Mouse (Mus musculus) liver, embryonic 12.5 days (tissue): ENCODE results near the gene Tmem53. TPM values are rescaled to one million over a fixed set of nuclear protein-coding genes. Genes with fewer than 3 reads are reported as not detected.

Experiments used
- ATAC-seq: fragments of 200-750 bp; cut with Nextera tagmentation; 2 replicates; pipeline ENCODE4 v1.8.0; 2017; ENCODE audit warnings: moderate number of reproducible peaks, mild to moderate bottlenecking, moderate library complexity
- H3K27ac ChIP-seq: fragments of 300-500 bp; sonication (generic); 2 replicates; pipeline ENCODE4 v1.5.1; 2016; ENCODE audit warnings: mild to moderate bottlenecking
- H3K27me3 ChIP-seq: fragments of 300-500 bp; sonication (generic); replicated peaks from 2 replicates; pipeline ENCODE4 v1.6.1; 2016; ENCODE audit warnings: mild to moderate bottlenecking, moderate library complexity
- H3K36me3 ChIP-seq: fragments of 300-500 bp; sonication (generic); 2 replicates; pipeline ENCODE4 v1.6.1; 2016; ENCODE audit warnings: mild to moderate bottlenecking, moderate library complexity
- H3K4me1 ChIP-seq: fragments of 300-500 bp; sonication (generic); 2 replicates; pipeline ENCODE4 v1.6.1; 2016
- H3K4me2 ChIP-seq: fragments of 300-500 bp; sonication (generic); 2 replicates; pipeline ENCODE4 v1.6.1; 2016; ENCODE audit warnings: mild to moderate bottlenecking, moderate library complexity
- H3K4me3 ChIP-seq: fragments of 300-500 bp; sonication (generic); 2 replicates; pipeline ENCODE4 v1.5.1; 2016; ENCODE audit warnings: mild to moderate bottlenecking, moderate library complexity
- H3K9ac ChIP-seq: fragments of 300-500 bp; sonication (generic); 2 replicates; pipeline ENCODE4 v1.6.1; 2016; ENCODE audit warnings: mild to moderate bottlenecking, moderate library complexity
- H3K9me3 ChIP-seq: fragments of 300-500 bp; sonication (generic); replicated peaks from 2 replicates; pipeline ENCODE4 v1.6.1; 2016; ENCODE audit warnings: mild to moderate bottlenecking, moderate library complexity
- WGBS: fragments of 180-500 bp; shearing (Covaris S2); methylation state at CpG from one replicate; pipeline ENCODE4 v1.1.7; 2016; ENCODE audit not compliant: insufficient replicate concordance; 5-methylcytosine and 5-hydroxymethylcytosine counted together
- polyA plus RNA-seq: library from polyadenylated mRNA; unstranded; fragments of >200 nt; fragmentation: Nextera tagmentation; extraction: Ambion mirVana; gene quantifications from 2 replicates; pipeline ENCODE4 v1.2.1, GENCODE M21; 2016

The Tmem53 gene
- polyA plus RNA-seq, 1 experiment from 2014 or later: 2.3 TPM

GRCm38 (mm10) chr4:117307270-117307669 is 55.5 kb downstream of the Tmem53 start:
- Histone ChIP-seq H3K36me3 (no peaks in the 10 kb centered on the region), H3K27me3 (peaks cover 65% of the 10 kb centered on the region), H3K27ac (no peak overlapping the region), H3K4me1 (peaks cover 35% of the 10 kb centered on the region), H3K4me3 (no peak overlapping the region), H3K9ac (no peak overlapping the region), H3K9me3 (no peaks in the 10 kb centered on the region), H3K4me2 (no peak overlapping the region)
- 61% methylated on average over 6 of the region's 6 CpGs for WGBS
- no peak for ATAC-seq

- Histone ChIP-seq H3K9me3 (no peaks in the 10 kb centered on the region), H3K27me3 (peaks cover 55% of the 10 kb centered on the region), H3K4me1 (peaks cover 40% of the 10 kb centered on the region), H3K27ac (no peak overlapping the region), H3K36me3 (no peaks in the 10 kb centered on the region), H3K4me3 (no peak overlapping the region), H3K9ac (no peak overlapping the region), H3K4me2 (no peak overlapping the region)
- WGBS: 89% methylated on average over 1 of the region's 1 CpGs
- ATAC-seq: no peak
Measured at GRCm38 (mm10) chr4:117309427-117309826, 57.7 kb downstream of the Tmem53 start.

GRCm38 (mm10) chr4:117311891-117312290 is 60.1 kb downstream of the Tmem53 start:
- Histone ChIP-seq H3K27ac (peak overlapping the region; percentile 97), H3K27me3 (peaks cover 55% of the 10 kb centered on the region), H3K4me2 (peak overlapping the region; percentile 86), H3K9ac (peak overlapping the region; percentile 71), H3K9me3 (no peaks in the 10 kb centered on the region), H3K4me3 (peak overlapping the region; percentile 55), H3K36me3 (no peaks in the 10 kb centered on the region), H3K4me1 (peaks cover 44% of the 10 kb centered on the region)
- ATAC-seq: no peak; the same call in none of the 2 replicates
- WGBS: 51% methylated on average over 5 of the region's 5 CpGs

GRCm38 (mm10) chr4:117312416-117313084 is 60.8 kb downstream of the Tmem53 start:
- 8% methylated on average over 26 of the region's 26 CpGs for WGBS
- H3K27ac ChIP-seq: peak overlapping the region; percentile 97

GRCm38 (mm10) chr4:117313085-117313424 is 61.3 kb downstream of the Tmem53 start:
- 4% methylated on average over 4 of the region's 4 CpGs for WGBS

More at GRCm38 (mm10) chr4:117312416-117313084, 60.8 kb downstream of the Tmem53 start:
- no peaks in the 10 kb centered on the region for H3K9me3 ChIP-seq
- peaks cover 55% of the 10 kb centered on the region for H3K27me3 ChIP-seq
- peaks cover 48% of the 10 kb centered on the region for H3K4me1 ChIP-seq
- no peaks in the 10 kb centered on the region for H3K36me3 ChIP-seq
- H3K4me2 ChIP-seq: peak overlapping the region; percentile 86
- peak overlapping the region; percentile 55 for H3K4me3 ChIP-seq
- H3K9ac ChIP-seq: peak overlapping the region; percentile 71
- peak; percentile 96 for ATAC-seq

GRCm38 (mm10) chr4:117314849-117315500 is 63.2 kb downstream of the Tmem53 start:
- no peaks in the 10 kb centered on the region for H3K9me3 ChIP-seq
- H3K4me3 ChIP-seq: no peak overlapping the region
- ATAC-seq: no peak
- H3K4me2 ChIP-seq: no peak overlapping the region
- H3K4me1 ChIP-seq: peaks cover 50% of the 10 kb centered on the region
- no peaks in the 10 kb centered on the region for H3K36me3 ChIP-seq
- H3K9ac ChIP-seq: no peak overlapping the region
- H3K27me3 ChIP-seq: peaks cover 69% of the 10 kb centered on the region
- 78% methylated on average over 16 of the region's 16 CpGs for WGBS
- H3K27ac ChIP-seq: no peak overlapping the region

More at GRCm38 (mm10) chr4:117313085-117313424, 61.3 kb downstream of the Tmem53 start:
- Histone ChIP-seq H3K4me2 (peak overlapping the region; percentile 86), H3K4me1 (peaks cover 50% of the 10 kb centered on the region), H3K27me3 (peaks cover 56% of the 10 kb centered on the region), H3K36me3 (no peaks in the 10 kb centered on the region), H3K4me3 (peak overlapping the region; percentile 55), H3K9ac (peak overlapping the region; percentile 71), H3K9me3 (no peaks in the 10 kb centered on the region), H3K27ac (peak overlapping the region; percentile 97)
- peak; percentile 42 for ATAC-seq

GRCm38 (mm10) chr4:117316800-117317199 is 65.0 kb downstream of the Tmem53 start:
- peaks cover 84% of the 10 kb centered on the region for H3K27me3 ChIP-seq
- no peak overlapping the region for H3K4me3 ChIP-seq
- H3K9ac ChIP-seq: no peak overlapping the region
- no peak overlapping the region for H3K27ac ChIP-seq
- H3K9me3 ChIP-seq: no peaks in the 10 kb centered on the region
- H3K4me1 ChIP-seq: peaks cover 48% of the 10 kb centered on the region
- WGBS: 49% methylated on average over 6 of the region's 6 CpGs
- ATAC-seq: no peak
- H3K4me2 ChIP-seq: no peak overlapping the region
- H3K36me3 ChIP-seq: no peaks in the 10 kb centered on the region

GRCm38 (mm10) chr4:117317701-117318190 is 66.0 kb downstream of the Tmem53 start:
- Histone ChIP-seq H3K9me3 (no peaks in the 10 kb centered on the region), H3K9ac (no peak overlapping the region), H3K27ac (no peak overlapping the region), H3K36me3 (no peaks in the 10 kb centered on the region), H3K4me3 (no peak overlapping the region), H3K4me1 (peaks cover 39% of the 10 kb centered on the region), H3K27me3 (peaks cover 93% of the 10 kb centered on the region), H3K4me2 (no peak overlapping the region)
- ATAC-seq: no peak
- 25% methylated on average over 18 of the region's 18 CpGs for WGBS

Other genes starting within 250 kb of the Tmem53 start
- 55.2 and 55.3 TPM in 2 replicates for gene Eif2b3, start 232.5 kb upstream of the Tmem53 start, polyA plus RNA-seq
- gene Ptch2, start 155.9 kb upstream of the Tmem53 start, polyA plus RNA-seq: 1.3 and 1.4 TPM in 2 replicates
- gene Btbd19, start 126.2 kb upstream of the Tmem53 start, polyA plus RNA-seq: 6.4 and 7.1 TPM in 2 replicates
- gene Tctex1d4, start 125.2 kb upstream of the Tmem53 start, polyA plus RNA-seq: not detected in 2 replicates
- gene Plk3, start 118.0 kb upstream of the Tmem53 start, polyA plus RNA-seq: 2.2 and 2.8 TPM in 2 replicates
- 960 and 969 TPM in 2 replicates for gene Rps8, start 95.7 kb upstream of the Tmem53 start, polyA plus RNA-seq
- gene Kif2c, start 69.3 kb upstream of the Tmem53 start, polyA plus RNA-seq: 45.7 and 47.7 TPM in 2 replicates
- 0.17 TPM in 1 of 2 replicates, not detected in the other for gene Armh1, start 174 bp downstream of the Tmem53 start, polyA plus RNA-seq
- gene Rnf220, start 245.1 kb downstream of the Tmem53 start, polyA plus RNA-seq: 55.5 and 55.9 TPM in 2 replicates